Mouse (Mus musculus) bone marrow macrophage, adult 2 months (primary cell): ENCODE results near the gene Lrrc41.

ENCODE experiments used
- CTCF ChIP-seq: IDR thresholded peaks from 2 replicates; pipeline ENCODE4 v1.5.1; 2012; ENCODE audit warnings: low read depth, mild to moderate bottlenecking, low read length, moderate library complexity
- POLR2A ChIP-seq: IDR thresholded peaks from 2 replicates; pipeline ENCODE4 v1.6.1; 2012; ENCODE audit warnings: mild to moderate bottlenecking, low read depth, low read length, borderline replicate concordance

DNA sequence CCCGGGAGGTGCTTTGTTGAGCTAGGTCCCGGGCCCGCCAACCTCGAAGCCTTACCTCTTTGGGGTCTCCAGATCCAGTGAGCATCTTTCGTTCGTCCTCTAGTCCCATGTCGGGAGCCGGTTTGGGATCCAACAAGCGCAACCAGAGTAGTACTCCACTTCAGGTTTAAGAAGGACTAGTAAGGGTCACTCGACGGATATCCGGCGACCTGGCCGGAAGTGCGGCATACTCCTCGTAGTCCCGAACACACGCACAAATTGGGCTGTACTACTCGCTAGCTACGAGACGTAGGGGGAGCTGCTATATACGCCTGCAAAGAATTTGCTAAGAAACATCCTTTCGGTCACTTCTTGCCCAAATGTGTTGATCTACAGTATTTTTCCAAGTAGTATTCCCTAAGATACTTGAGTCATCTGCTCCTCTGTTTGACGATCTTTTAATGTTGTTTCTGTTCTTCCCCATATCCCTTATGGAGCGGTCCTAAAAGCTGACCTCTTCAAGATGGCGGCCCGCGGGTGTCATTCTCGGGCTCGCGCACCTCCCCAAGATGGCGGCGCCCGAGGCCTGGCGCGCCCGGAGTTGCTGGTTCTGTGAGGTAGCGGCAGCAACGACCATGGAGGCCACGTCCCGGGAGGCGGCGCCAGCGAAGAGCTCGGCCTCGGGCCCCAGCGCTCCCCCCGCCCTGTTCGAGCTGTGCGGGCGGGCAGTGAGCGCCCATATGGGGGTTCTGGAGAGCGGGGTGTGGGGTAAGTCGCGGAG lies at the start of gene Lrrc41, which contains the start of gene Uqcrh:
- TF ChIP-seq POLR2A (peak; percentile 62; the same call in 1 of the 2 replicates), CTCF (no peak)
